Mouse (Mus musculus): Measurements from ENCODE around the gene Hnrnpf.

DNA sequence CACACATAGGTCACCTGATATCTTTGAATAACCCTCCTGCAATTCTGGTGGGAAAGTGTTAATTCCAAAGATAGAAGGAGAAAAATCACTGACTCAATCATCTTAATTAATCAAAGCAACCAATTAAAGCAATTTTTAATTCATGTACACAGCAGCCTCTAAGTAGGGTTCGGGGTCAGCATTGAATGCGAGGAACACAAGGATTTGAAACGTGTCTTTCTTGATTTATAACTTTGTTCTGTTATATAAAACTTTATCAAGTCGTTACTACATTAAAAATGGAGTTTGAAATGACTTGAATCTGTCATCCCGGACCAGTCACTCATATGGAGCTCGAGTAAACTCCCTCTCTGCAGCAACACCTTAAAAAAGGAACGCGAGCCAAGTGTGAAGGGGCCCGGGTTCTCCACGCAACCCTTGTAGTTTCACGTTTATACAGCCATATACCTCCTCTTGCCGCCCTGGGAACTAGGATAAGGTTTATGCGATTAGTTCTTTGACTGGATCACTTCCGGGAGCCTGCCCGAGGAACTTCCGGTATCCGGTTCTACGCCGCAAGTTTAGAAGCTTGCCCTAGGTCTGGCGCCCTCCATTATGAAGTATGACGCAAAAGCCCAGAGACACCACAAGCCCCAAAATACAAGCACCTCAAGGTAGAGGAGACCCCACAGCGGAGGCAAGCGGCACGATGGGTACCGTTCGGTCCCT, 21.3 kb upstream of the Hnrnpf start:
- TF ChIP-seq POLR2A (IDR thresholded peaks at IDR 0.05; ENCODE audit: insufficient read depth, low read length): peak; percentile 6
- TF ChIP-seq CTCF (IDR thresholded peaks at IDR 0.05; ENCODE audit: low read depth, low read length): no peak
- TF ChIP-seq EP300 (IDR thresholded peaks at IDR 0.05; ENCODE audit: insufficient read depth, low read depth, low read length): no peak
